Mouse (Mus musculus): ENCODE results near the gene 2410131K14Rik.

The 2410131K14Rik gene

DNA sequence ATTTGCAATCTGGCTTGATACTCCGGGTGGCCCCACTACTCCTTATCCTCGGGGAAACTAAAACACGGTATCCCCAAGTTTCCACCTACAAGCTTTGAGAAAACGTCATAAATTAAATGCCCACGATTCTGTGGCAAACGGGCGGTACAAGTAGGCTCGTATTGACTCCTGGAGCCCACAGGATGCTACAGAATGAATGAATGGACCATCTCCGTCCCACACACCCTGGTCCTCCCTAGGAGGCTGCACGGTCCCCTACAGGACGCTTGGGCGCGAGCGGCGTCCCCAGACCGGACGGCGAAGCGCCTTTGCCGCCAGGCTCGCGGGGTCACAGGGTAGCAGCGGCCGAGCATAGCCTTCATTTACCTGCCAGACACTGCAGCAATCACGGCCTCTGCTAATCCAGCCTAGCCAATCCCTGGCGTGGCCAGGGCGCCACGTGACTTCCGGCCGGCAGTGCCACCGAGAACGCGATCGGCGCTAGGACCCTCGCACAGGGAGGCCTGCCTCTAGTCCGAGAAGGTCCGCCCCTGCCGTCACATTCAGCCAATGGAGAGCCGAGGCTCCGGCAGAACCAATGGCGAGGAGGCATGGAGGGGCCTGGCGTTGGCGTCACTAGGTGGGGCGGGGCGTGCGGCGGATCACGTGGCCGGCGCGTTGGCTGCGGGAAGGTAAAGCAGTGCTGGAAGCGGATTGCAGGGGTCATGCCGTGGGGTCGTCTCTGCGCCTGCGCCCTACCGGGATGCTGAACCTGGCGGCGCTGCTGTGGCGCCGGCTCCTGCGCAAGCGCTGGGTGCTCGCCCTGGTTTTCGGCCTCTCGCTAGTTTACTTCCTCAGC is at the start of gene 2410131K14Rik, which contains the start of gene Rnft2:
2410131K14Rik (plus strand) TSS at position 622 of the 838 bp plus-strand sequence.
Rnft2 (minus strand) TSS at position 511 of the 838 bp plus-strand sequence.
- peak; percentile 100 for DNase-seq (ENCODE audit: extremely low spot score)

DNA sequence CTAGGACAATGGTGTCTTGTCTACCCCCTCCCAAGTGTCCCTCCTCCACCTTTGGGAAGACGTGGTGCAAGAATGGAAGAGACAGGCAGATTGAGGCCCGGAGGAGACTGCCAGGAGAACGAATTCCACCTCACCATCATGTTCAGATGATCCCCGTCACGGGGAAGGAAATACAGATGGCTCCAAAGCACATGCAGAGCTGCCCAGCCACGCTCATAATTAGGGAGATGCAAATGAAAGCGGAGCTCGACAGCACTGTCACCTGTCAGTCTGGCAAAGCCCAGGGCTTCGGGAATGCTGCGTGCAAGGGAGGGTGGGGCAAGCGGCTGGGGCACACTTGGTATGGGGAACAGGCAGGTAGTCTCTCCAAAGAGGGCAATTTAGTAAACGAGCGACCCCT is 47.6 kb upstream of the 2410131K14Rik start:
- no peak for DNase-seq (ENCODE audit: extremely low spot score)

DNA sequence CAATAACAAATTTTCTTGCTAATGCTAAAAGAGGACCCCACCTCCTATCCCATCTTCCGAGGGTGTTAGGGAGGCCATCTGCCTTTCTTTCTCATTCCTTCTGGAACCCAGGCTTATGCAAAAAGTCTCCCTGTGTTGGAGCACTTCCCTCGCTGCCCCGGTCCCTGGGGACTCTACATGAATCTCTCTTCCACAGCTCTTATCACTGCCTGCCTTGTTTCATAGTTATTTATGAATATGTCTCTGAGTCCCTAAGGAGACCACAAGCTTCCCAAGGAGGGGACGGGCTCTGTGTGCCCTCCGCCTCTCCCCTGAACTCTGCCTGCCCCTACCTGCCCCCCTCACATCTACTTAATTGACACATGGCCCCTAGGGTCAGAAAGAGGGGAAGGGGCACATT is 45.4 kb upstream of the 2410131K14Rik start:
- DNase-seq (ENCODE audit: extremely low spot score) = no peak

DNA sequence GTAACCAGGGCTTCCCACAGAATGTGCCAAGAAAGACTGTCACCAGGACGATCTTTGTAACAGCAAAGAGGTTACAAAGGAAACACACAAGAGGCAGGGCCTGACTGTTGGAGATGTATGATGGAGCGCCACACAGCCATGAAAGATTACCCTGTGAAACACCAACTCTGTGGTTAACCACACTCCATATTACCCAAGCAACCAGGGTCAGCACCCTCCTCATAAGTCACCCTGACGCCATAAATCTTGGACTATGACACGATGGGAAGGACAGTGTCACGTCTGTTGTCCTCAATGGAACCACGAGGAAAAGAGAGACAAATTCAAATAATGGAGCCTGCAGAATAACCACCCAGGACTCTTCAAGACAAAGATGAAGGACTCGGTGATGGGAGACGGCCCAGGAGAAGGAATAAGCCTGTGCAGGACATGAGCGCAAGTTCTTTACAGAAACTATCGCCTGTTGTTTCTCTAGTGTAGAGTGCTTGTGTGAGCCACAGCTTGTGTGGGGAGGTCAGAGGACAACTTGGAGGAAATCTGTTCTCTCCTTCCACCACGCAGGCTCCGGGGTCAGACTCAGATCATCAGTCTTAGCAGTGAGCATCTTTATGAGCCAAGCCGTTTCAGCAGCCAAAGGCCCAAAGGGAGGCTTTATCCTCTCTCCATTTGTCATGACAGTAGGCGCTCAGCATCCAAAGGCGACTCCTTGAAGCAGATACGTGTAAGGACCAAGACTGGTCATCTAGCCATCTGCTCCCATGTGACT is 40.2 kb upstream of the 2410131K14Rik start:
- peak; percentile 14 for DNase-seq (ENCODE audit: extremely low spot score)

DNA sequence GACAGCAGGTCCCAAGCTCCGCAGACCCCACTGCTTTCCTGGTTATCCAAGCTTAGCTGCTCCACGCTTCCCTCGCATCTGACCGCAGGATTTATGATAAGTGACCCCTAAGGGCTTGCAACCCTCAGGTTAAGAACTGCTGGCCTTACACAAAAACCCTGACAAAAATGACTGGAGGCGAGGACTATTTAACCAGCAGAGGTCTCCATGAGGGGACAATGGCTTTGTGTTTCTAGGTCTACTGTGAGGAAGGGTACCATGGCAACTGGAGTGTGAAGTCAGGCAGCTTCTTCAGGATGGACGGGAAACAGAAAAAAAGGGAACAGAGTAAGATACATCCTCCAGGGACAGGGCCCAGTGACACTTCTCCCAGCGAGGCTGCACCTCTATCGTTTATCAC is 39.2 kb upstream of the 2410131K14Rik start:
- peak; percentile 33 for DNase-seq (ENCODE audit: extremely low spot score)

DNA sequence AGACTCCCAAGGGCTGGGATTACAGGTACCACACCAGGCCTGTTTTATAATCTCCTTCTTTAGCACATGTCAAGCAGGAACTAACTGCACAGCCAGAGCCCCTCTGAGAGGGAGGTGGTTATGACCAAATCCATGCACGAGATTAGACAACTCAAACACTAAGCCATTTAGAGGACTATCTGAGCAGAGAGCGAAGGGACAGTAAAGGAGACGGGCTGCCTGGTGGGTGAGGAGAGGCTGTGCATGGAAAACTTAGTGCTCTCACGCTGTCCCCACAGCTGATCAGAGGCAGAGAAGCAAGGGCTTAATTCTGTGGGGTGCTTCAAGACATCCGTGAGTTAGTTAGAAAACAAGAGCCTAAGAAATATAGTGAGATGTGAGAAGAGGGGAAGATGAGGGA is 31.0 kb upstream of the 2410131K14Rik start:
- DNase-seq (ENCODE audit: extremely low spot score) = no peak

DNA sequence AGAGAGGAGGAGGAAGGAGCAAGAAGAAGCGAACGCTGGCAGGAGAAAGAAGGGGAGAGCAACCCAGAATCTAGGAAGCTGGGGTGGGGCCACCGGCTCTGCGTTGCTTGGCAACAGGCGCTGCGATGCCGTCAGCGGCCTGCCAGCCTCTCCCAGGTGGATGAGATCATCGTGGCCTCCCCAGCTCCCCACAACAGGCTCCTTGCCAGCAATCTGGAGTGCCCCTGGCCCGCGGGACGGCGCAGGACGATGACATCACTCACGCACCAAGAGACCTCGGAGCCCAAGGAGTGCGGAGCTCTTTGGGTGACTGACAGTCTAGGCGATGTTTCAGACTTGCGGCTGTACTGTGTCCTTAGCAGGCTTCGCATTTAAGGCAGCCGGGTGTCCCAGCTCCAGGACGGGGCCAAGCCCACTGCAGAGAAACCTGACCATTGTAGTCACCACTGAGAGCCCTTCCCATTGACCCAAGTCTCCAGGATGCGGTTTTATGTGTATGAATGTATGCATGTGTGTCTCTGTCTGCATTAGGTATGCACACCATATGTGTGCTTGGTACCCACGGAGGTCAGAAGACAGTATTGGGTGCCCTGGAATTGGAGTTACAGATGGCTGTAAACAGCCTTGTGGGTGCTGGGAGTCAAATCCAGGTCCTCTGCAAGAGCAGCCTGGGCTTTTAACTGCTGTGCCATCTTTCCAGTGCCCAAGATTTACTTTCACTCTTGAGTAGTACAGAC is 30.4 kb upstream of the 2410131K14Rik start:
- DNase-seq (ENCODE audit: extremely low spot score) = peak; percentile 61

DNA sequence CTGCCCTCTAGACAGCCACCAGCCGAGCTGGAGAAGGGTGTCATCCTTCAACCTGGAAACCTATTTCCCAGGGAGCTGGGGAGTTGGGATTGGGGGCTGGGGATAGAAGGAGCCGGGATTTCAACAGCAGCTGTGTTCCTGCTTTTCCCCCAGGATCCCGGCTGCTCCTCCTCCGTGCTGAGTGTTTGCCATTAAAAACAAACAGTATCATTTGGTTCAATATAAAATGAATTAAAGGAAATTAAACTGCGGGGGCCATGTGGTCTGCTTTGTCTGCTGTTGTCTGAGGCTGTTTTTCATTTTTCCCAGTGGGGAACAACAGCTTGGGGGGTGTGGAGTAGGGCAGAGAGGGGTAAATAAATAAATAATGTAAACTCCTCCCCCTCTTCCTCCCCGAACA is 27.6 kb upstream of the 2410131K14Rik start:
- DNase-seq (ENCODE audit: extremely low spot score) = no peak

DNA sequence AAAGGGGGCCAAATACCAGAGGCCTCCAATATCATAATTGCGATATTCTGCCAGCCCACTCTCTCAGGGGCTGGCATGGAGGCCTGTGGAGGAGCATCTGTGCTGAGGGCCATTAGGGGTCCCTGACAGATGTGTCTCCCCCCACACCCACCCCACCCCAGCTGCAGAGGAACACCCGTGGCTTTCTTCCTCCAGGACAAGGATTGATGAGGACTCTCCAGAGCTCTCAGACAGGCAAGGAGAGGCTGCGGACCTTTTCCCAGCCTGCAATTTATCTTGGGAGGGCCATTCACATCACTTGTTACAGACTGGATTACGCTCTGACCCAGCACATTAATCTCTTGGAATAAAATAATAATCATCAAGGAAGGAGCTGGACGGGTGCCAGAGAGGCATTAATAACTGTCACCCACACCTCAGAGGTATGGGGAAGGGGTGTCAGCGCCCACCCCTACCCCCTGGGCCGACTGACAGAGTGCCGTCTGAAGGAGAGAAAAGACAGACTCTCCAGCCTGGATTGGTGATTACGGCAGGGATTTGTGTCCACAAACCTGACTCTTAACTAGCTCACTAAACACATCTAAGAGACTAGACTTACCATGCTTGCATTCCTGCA is 21.8 kb upstream of the 2410131K14Rik start:
- no peak for DNase-seq (ENCODE audit: extremely low spot score)

DNA sequence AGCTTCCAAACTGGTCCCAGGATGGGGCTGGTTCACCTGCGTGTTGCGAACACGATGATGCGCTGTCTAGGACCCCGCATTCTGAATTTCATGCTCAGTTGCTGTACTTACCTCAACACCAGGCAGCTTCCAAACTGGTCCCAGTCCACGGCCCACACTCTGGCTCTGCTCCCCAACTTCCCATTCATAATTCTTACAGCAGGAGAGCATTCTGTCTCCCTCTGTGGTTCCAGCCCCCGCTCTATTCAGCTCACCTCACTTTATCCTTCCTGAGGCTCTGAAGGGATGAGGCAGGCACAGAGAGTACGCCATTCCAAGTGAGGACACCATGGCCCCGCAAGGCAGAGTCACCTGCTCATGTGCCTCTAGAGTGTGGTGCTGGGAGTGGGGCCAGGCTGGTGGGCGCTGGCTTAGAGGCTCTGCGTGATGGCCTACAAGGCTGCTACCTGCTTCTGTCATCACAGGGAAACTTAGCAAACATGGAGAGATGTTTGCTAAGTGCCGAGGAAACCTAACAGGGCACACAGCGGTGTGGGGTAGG is 14.9 kb upstream of the 2410131K14Rik start:
- DNase-seq (ENCODE audit: extremely low spot score) = no peak

DNA sequence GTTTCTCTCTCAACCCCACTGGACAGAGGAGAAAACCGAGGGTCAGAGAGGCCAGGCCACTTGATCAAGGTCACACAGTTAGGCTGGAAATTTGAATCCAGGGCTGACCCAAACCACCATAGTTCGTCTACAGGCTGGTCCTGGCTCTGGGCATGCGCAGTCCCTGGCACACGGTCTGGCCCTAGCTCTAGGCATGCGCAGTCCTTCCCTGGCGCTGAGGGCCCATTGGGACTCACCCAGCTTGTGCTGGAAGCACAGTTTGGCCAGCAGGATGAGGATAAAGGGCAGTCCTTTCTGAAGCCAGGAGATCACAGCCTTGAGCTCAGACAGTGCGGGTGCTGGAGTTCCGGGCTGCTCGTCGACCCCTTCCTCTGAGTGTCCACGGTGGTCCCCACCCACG is 8.1 kb upstream of the 2410131K14Rik start:
- no peak for DNase-seq (ENCODE audit: extremely low spot score)

DNA sequence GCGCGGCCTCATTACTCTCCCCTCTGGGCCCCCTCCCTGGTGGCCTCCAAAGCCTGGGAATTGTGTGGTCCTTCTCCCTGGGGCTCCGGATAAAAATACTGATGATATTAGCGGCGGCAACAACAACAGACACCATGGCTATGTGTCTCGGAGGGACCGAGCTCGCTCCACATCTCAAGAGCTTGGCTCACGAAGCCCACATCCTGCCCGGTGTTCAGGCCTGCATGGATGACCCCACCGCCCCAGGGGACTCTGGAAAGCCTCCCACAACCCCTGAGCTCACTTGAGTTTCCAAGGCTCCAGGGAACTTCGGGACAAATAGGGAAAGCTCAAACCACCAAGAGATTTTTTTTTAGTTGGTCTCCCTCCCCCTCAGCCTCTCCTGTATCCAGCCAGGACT is 5.4 kb upstream of the 2410131K14Rik start:
- DNase-seq (ENCODE audit: extremely low spot score) = no peak

DNA sequence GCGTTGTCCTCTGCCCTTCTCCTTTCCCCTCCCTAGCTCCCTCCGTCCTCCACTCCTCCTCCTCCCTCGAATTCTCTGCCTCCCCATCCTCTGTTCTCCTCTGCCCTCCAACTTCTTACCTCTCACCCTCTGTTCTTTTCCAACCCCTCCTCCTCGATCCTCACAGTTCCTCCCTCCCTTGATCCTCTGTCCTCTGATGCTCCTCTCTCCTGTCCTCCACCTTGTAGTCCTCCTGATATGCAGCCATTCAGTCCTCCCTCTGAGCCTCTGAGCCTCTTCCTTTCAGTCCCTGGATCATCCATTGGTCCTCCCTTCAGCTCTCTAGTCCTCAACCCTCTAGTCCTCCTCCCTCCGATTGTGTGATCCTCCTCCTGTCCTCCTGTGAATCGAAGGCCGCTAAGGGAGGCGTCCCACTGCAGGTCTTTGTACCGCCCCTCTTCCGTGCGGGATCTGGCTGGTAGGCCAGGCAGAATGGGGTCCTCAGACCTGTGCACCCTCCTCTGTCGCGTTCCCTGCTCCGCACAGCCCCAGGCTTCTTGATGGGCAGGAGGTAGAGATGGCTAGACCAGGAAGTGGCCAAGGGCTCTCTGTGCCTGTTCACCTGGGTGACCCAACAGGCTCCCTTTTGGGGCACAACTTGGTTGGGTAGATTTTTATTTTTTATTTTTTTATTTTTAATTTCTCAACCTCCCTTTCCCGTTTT is 730 bp downstream of the 2410131K14Rik start:
- no peak for DNase-seq (ENCODE audit: extremely low spot score)

DNA sequence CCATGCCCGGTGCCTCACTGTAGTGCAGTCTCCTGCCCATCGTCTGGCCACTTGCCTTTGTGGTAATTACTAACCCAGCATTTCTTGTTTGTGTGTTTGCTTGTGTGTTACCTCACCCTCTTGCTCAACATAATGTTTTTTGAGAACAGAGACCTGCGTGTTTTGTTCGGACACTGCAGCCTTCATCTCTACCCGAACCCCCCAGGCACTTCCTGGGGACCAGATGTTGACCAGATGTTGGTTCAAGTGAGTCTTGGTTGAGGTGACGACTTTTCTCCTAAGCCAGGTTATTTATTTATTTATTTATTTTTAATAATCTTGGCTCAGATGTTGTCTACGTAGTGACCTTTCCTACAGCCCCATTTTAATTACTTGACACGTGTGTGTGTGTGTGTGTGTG is 2.4 kb downstream of the 2410131K14Rik start:
- no peak for DNase-seq (ENCODE audit: extremely low spot score)

DNA sequence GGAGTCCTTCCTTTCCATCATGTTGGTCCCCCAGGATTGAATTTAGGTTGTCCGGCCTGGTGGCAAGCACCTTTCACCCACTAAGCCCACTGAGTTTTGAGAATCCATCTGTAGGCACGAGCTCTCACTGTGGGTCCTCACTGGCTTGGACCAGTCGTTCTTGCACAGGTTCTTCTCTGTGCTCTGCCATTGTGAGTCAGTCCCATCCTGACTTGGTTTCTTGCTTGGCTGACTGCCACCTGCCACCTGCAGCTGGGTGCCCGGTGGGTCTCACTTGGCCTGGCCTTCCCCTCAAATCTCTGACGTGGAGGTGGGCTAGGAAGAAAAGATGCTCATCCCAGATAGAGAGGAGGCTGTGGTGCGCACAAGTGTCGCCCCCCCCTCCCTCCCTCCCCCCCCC is 6.0 kb downstream of the 2410131K14Rik start:
- no peak for DNase-seq (ENCODE audit: extremely low spot score)

DNA sequence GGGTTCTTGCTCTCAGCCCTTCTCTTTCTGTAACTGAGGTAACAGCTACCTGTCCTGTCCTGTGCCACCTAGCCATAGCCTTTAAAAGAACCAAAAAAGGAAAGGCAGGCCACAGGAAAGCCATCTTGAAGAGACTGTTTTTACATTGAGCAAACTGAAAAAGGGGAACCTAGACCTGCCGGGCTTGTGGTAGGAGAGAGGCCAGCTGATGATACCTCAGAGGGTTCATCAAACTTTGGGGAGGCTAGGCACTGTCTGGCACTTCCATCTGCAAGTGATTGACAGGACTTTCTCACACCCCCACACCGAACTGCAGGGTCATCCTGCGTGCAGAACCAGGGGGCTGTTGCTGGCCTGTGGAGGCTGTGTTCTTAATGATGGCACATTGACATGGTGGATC is 8.5 kb downstream of the 2410131K14Rik start:
- DNase-seq (ENCODE audit: extremely low spot score) = no peak

DNA sequence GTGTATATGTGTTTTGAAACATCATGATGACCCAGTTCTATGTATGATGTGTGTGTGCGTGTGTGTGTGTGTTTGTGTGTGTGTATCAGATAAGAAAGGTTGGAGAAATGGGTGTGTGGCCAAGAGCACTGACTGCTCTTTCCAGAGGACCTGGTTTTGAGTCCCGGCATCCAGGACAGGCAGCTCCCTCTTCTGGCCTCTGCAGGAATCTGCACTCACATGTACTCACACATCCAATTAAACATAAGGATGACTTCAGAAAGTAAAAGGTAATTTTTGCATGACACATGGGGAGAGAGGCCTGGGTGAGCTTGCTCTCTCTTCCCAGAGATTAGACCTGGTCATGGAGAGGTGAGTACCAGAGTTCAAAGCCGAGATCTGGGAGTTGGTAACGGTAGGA is 12.0 kb downstream of the 2410131K14Rik start:
- DNase-seq (ENCODE audit: extremely low spot score) = no peak

DNA sequence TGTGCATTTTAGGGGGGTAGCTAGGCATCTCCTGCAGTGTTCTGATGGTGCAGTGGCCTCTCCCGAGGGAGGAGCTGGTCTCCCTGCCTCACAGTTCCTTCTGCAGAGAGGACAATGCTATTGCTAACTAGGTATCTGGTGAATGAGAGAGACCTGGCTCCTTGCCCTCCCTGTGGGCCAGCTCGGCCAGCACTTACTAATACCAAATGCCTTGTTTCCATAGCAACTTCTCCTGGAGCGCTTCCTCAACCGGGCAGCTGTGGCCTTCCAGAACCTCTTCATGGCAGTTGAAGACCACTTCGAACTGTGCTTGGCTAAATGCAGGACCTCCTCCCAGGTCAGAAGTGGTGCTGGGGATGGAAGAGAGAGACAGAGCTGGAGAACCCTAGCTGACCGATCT is 14.1 kb downstream of the 2410131K14Rik start:
- DNase-seq (ENCODE audit: extremely low spot score) = no peak

DNA sequence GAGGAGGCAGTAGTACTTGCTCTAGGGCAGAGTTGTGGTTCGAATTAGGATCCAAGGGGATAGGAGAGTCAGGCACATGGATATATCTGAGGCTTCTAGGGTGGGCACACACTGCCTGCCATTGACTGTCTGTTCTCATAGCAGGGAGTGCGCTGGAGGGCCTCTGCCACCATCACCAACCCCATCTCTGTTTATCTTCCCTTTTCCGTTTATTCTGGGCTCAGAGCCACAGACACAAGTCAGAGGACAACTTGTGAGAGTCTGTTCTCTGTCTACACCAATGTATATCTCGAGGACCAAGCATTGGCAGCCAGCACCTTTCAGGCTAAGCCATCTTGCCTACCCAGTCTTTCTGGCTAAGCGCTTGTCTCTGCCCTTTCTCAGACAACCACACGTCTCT is 14.6 kb downstream of the 2410131K14Rik start:
- no peak for DNase-seq (ENCODE audit: extremely low spot score)

DNA sequence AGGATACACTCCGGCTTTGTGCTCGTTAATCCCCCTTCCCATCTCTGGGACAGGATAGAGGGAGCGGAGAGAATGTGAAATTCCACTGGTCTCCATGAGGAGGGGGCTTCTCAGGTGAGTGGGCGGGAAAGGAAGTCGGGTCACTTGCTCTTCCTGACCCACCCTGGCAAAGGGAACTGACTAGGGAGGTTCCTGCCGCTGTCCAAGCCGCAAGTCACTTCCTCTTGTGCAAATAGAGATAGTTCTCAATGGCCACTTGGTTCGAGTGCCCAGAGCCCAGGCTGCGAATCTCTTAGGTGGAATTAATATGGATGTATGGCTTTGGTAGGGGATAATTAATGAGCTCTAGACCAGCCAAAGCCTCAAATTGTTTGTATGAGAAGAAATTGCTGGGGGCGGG is 15.0 kb downstream of the 2410131K14Rik start:
- DNase-seq (ENCODE audit: extremely low spot score) = no peak

DNA sequence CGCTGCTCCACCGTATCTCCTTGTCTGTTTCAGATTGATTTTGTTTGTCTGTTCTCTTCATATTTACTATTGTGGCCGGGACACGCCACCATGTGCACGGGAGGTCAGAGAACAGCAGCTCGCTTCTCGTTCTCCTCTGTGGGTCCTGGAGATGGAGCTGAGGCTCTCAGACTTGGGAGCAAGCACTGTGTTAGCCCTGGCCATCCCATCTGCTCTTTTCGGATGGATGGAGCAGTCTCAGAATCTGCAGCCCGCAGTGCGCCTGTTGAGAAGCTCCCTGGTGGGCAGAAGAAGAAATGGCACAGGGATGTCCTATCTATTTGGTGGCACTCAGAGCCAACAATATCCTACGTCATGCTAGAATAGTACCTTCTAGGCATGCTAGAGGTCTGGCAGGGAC is 15.6 kb downstream of the 2410131K14Rik start:
- no peak for DNase-seq (ENCODE audit: extremely low spot score)

Measured in embryo, embryonic 9.5 days (tissue).